Mouse (Mus musculus): ENCODE measurements at regions not wholly inside any gene's neighbourhood (a gene's known extent, or its start where the extent isn't known, plus 50 kb on each side); places are given as distances from the start of the nearest gene placed in this dataset.

DNA sequence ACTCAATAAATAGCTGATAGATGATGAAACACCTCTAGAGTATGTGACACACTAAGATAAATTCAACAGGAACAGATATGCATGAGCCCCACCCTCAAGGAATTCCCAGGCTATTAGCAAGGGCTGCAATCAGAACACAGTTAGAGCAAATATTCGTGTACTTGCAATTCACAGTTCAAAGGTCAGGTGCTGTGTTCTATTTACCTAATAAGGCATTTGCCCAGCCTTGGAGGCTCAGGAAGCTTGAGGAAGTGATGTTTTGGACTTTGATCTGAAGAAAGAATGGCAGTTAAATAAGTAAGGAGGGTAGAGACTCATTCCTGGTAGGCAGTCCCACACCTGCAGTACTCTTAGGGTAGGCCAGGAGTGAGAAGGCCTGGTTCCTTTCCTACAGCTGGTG lies 60.3 kb upstream of the Ifngr1 start:
- no peak for ATAC-seq (replicated peaks; ENCODE audit: low FRiP score, low TSS enrichment, poor library complexity, severe bottlenecking)

- ATAC-seq (replicated peaks; ENCODE audit: low FRiP score, low TSS enrichment, poor library complexity, severe bottlenecking) = no peak
Observed at GRCm38 (mm10) chr10:19532790-19533189, 59.0 kb upstream of the Ifngr1 start.

- ATAC-seq (replicated peaks; ENCODE audit: low FRiP score, low TSS enrichment, poor library complexity, severe bottlenecking) = no peak
Observed at GRCm38 (mm10) chr10:19533846-19534245, 57.9 kb upstream of the Ifngr1 start.

Data from megakaryocyte-erythroid progenitor cell, adult 5-6 weeks (primary cell).